Mouse (Mus musculus) testis, adult 2 months (tissue): ENCODE measurements at regions not wholly inside any gene's neighbourhood (a gene's known extent, or its start where the extent isn't known, plus 50 kb on each side); places are given as distances from the start of the nearest gene placed in this dataset.

Experiments
- H3K27ac ChIP-seq: fragments of 200-500 bp; 2 replicates; pipeline ENCODE4 v1.5.1; 2012; ENCODE audit warnings: low read depth, low read length; ENCODE audit not compliant: control insufficient read depth, insufficient read depth
- H3K27me3 ChIP-seq: fragments of 200-500 bp; 2 replicates; pipeline ENCODE4 v1.6.1; 2012; ENCODE audit warnings: mild to moderate bottlenecking, low read length, moderate library complexity; ENCODE audit not compliant: control insufficient read depth, insufficient read depth
- H3K36me3 ChIP-seq: fragments of 200-500 bp; 2 replicates; pipeline ENCODE4 v1.6.1; 2012; ENCODE audit warnings: mild to moderate bottlenecking, low read length; ENCODE audit not compliant: control insufficient read depth, insufficient read depth
- H3K4me1 ChIP-seq: fragments of 200-500 bp; 2 replicates; pipeline ENCODE4 v1.6.1; 2012; ENCODE audit warnings: low read length; ENCODE audit not compliant: control insufficient read depth, insufficient read depth
- H3K4me3 ChIP-seq: fragments of 200-500 bp; 2 replicates; pipeline ENCODE4 v1.5.1; 2012; ENCODE audit warnings: low read depth, mild to moderate bottlenecking, low read length, moderate library complexity, mixed read lengths; ENCODE audit not compliant: control insufficient read depth
- CTCF ChIP-seq: fragments of 200-500 bp; IDR thresholded peaks from 2 replicates; pipeline ENCODE4 v1.5.1; 2012; ENCODE audit warnings: low read depth, mild to moderate bottlenecking, inconsistent platforms, low read length, moderate library complexity; ENCODE audit not compliant: control insufficient read depth, insufficient read depth, insufficient replicate concordance
- POLR2A ChIP-seq: fragments of 200-500 bp; IDR thresholded peaks from 2 replicates; pipeline ENCODE4 v1.6.1; 2012; ENCODE audit warnings: low read depth, mild to moderate bottlenecking, inconsistent platforms, low read length, moderate library complexity; ENCODE audit not compliant: control insufficient read depth

DNA sequence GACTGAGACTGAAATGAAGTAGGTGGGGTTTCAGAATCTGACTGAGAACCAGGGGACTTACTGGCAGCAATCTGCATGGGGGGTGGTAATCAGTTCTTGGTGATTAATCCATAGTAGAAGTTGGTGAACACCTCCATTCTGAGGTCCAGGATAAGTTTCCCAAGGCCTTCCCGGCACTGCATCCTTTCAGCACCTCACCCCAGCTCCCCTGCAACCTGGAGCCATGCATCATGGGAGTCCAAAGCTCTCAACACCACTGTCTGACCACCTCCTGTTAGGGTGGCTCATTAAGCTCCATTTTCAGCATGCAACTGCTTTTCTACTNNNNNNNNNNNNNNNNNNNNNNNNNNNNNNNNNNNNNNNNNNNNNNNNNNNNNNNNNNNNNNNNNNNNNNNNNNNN, 157.0 kb downstream of the Cyp26b1 start:
- TF ChIP-seq POLR2A (no peak), CTCF (no peak)
- H3K27ac ChIP-seq: no peak overlapping the region
- no peaks in the 10 kb centered on the region for H3K27me3 ChIP-seq
- H3K36me3 ChIP-seq: no peaks in the 10 kb centered on the region
- H3K4me1 ChIP-seq: no peaks in the 10 kb centered on the region
- H3K4me3 ChIP-seq: no peak overlapping the region

DNA sequence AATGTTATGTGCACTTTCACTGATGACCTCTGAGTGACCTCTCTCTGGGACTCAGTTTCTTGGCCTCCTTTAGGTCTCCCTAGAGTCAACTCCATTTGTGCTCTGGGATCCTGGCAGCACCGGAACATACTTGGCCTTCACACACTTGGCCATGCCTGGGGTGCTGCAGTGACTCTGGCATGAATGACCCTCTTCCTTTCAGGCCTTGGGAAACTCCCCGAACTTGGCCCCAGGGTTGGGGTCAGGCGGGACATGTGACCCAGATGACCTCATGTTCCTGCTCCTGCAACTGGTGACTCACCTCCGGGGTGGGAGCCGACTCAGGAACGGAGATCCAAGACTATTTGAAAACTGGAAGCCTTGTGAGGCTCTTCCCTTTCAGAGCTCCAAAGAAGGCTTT, 159.2 kb downstream of the Cyp26b1 start:
- Histone ChIP-seq H3K4me3 (no peak overlapping the region), H3K36me3 (no peaks in the 10 kb centered on the region)
- TF ChIP-seq CTCF (no peak), POLR2A (no peak)

DNA sequence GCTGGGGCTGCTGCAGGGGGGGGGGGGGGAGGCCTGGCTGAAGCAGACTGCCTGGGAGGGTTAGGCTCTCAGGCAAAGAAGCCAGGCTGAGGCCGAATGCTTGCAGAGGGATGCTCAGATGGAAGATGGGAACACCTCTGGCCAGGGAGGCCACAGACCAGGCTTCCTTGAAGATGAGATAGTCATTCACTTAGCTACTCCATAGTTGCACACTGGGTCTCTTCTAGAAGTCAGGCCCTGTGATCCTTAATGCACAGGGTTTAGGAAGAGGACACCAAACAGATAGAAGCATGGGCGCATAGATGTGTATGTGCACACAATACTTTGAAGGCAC, 162.1 kb downstream of the Cyp26b1 start:
- Histone ChIP-seq H3K36me3 (no peaks in the 10 kb centered on the region), H3K4me3 (no peak overlapping the region), H3K27ac (no peak overlapping the region), H3K27me3 (no peaks in the 10 kb centered on the region), H3K4me1 (no peaks in the 10 kb centered on the region)
- TF ChIP-seq POLR2A (no peak), CTCF (no peak)

More for the DNA sequence above, 159.2 kb downstream of the Cyp26b1 start:
- Histone ChIP-seq H3K27ac (no peak overlapping the region), H3K27me3 (no peaks in the 10 kb centered on the region), H3K4me1 (no peaks in the 10 kb centered on the region)

DNA sequence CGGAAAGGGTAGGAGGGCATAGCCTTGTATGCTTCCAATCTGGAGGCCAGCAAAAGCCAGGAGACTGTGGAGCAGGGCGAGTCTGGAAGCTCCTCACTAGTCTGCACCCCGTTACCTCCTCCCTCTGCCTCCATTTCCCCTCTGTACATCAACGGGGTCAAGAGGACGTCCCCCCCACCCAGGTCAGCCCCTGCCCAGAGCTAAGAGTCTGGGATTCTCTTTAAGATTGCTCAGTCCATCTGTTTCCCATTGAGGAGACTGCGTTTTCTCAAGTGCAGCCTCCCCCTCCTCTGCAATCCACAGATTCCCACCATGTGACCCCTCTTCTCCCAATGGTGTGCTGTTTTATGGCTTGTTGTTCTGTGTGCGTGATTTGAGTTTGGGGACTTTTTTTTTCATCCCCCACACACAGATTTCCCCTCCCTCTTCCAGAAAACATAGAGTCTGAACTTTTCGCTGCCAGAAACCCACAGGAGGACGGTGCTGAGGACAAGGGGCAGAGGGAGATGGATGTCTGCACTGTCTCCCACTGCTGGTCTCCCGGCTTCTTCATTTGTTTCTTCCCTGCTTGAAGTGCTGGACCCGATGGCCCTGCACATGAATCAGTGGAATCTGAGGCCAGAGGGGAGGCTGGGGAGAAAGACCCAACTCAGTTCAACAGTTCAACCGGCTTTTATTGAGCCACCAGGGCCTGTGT, 162.6 kb downstream of the Cyp26b1 start:
- Histone ChIP-seq H3K27me3 (no peaks in the 10 kb centered on the region), H3K27ac (no peak overlapping the region), H3K4me3 (no peak overlapping the region), H3K36me3 (no peaks in the 10 kb centered on the region), H3K4me1 (no peaks in the 10 kb centered on the region; the same call in 1 of the 2 replicates)
- no peak for TF ChIP-seq POLR2A
- no peak for TF ChIP-seq CTCF

DNA sequence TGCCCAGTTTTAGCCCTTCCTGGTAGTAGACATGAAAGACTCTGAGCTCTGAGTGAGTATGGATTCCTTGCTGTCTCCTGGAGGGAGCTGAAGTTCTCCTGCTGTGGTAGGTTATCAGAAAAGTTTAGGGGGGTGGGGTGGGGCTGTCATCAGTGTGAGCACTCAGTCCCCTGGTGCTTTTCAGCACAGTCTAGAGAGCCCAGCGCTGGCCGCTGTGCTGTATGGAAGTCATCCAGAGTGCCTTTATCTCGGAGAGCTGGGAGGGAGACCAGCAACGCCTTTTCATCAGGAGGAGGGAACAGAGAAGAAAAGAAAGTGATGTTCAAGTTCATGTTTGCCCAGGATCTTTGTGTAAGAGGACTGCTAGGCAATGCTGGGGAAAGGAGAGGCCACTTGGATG, 163.6 kb downstream of the Cyp26b1 start:
- Histone ChIP-seq H3K4me1 (peaks cover 3% of the 10 kb centered on the region), H3K27ac (no peak overlapping the region), H3K27me3 (no peaks in the 10 kb centered on the region), H3K36me3 (no peaks in the 10 kb centered on the region), H3K4me3 (no peak overlapping the region)
- TF ChIP-seq POLR2A: no peak
- TF ChIP-seq CTCF: no peak

DNA sequence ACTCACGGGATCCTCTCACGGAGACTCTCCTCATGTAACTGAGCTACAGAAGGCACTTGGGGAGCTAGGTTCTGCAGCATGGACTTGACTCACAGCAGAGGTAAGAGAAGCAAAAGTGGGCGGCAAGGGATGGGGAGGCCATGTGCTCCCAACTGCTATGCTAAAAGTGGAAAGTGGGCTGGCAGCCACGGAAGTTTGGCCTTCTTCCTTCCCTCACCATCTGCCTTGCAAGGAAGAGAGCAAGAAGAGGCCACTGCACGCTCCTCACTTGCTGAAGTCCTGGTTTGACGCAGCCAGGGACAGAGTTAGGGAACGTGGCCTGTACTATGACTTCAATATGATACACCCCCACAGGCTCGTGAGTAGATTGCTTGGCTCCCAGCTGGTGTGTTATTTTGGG, 164.5 kb downstream of the Cyp26b1 start:
- Histone ChIP-seq H3K4me1 (peaks cover 3% of the 10 kb centered on the region), H3K36me3 (no peaks in the 10 kb centered on the region), H3K4me3 (no peak overlapping the region), H3K27me3 (no peaks in the 10 kb centered on the region), H3K27ac (no peak overlapping the region)
- TF ChIP-seq POLR2A (no peak), CTCF (no peak)

DNA sequence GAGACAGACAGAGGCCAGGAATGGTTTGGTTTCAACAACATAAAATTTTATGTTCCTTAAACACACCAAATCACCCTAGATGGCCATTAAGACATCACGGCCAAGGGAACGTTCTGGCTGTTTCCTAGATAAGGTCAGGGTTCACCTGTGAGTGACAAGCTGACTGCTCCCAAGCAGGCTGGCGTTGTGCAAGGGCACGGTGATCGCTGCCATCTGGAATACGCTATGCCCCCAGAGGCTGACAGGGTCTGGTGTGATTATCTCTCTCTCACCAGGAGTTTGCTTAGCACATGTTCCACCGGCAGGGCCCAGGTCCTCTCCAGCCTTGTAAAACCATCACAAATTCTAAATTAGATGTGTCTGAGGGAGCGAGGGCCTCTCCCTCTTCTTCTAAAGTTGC, 167.0 kb downstream of the Cyp26b1 start:
- no peak overlapping the region for H3K27ac ChIP-seq
- no peaks in the 10 kb centered on the region for H3K36me3 ChIP-seq

DNA sequence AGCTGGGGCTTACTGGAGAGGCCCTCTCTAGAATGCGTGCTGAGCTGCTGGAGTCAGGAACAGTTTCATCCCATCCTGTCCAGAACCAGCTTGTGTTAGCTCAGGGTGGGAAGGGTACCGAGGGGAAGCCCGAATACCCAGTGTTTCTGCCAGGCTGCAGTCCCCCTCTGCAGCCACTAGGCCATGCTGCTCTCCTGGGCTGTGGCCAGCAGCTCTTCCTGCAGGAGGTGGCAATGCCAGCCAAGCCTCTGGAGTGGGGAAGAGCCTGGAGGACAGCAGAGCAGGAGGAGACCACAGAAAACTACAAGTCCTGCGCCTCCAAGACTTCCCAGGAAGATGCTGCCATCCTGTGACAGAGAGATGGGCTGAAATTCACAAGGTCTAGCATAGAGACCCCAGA, 167.9 kb downstream of the Cyp26b1 start:
- H3K4me1 ChIP-seq: peaks cover 3% of the 10 kb centered on the region
- no peaks in the 10 kb centered on the region for H3K27me3 ChIP-seq
- H3K36me3 ChIP-seq: no peaks in the 10 kb centered on the region
- H3K4me3 ChIP-seq: no peak overlapping the region
- TF ChIP-seq POLR2A (no peak), CTCF (peak; percentile 64; the same call in 1 of the 2 replicates)
- no peak overlapping the region for H3K27ac ChIP-seq

More for the DNA sequence above, 167.0 kb downstream of the Cyp26b1 start:
- Histone ChIP-seq H3K4me1 (peaks cover 3% of the 10 kb centered on the region), H3K27me3 (no peaks in the 10 kb centered on the region), H3K4me3 (no peak overlapping the region)
- TF ChIP-seq POLR2A (no peak), CTCF (no peak)
